Mouse (Mus musculus) MN1 (cell line): ENCODE data around the gene Bysl.
"Not testable (repeated sequence)": the region's sequence is repeated elsewhere in the genome, so short reads cannot be mapped to it uniquely, and the experiment has no call there.

Experiments
- DNase-seq: peaks from one replicate; pipeline ENCODE4 v3.0.0-alpha.2; 2016; ENCODE audit warnings: low spot score

Gene Bysl

DNA sequence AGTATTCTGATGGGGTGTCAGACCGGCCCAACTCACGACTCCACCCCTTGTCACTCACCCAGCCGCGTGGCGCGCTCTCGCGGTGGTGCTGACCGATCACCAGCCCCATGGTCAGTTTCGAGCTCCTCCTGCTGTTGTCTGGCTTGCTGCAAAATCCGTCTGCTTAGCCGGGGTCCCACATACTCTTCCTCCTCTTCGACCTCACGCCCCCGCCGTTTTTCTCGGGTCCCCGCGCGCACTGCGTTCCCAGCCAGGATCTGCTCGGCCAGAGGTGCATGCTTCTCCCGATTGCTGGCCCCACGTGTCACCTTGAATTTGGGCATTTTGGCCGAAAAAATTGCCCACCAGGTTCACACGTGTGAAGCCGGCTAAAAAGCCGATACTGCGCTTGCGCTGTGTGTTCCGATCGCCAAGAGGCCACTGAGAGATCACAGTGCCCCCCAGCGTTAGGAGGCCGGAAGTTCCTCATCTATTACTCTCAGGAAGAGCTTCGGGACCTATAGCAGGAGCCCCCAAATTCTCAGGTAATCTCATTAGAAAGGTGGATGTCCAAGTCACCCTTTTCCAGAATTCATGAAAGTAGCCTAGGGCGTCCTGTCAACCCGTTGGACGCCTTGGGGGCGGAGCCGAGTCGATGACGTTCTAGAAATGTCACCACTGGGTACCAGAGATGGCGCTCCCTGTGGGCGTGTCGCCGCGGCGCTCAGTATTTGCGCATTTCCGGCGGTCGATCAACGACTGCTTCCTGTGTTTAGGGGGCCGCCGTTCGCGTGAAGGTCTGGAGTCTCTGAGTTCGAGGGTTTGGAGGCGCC is at the start of gene Bysl, which contains the start of the genes Med20 and Gm20517:
Bysl (minus strand) TSS at position 644 of the 812 bp plus-strand sequence.
Med20 (plus strand) TSS at position 734 of the 812 bp plus-strand sequence.
Gm20517 (plus strand) TSS at position 741 of the 812 bp plus-strand sequence.
- DNase-seq = peak; percentile 99

GRCm38 (mm10) chr17:47658741-47659243 is 47.5 kb upstream of the Bysl start:
- DNase-seq = no peak

DNA sequence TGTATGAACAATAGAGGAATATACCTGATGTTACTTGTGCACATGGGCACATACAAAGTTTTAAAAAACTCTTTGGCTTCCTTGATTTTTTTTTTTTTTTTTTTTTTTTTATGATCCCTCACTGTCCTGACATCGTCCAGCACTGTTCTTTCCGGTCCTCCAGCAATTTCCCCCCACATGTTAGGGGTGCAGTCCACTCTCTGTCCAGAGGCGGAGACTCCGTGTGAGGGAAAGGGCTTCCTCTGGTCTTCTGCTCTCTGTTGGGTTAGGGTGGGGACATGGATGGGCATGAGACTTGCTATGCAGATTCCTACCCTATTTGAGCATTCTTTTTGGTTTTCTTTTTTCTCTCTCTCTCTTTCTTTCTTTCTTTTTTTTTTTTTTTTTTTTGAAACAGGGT is 46.6 kb upstream of the Bysl start:
- DNase-seq = no peak

GRCm38 (mm10) chr17:47655697-47656096 is 44.4 kb upstream of the Bysl start:
- DNase-seq = no peak

DNA sequence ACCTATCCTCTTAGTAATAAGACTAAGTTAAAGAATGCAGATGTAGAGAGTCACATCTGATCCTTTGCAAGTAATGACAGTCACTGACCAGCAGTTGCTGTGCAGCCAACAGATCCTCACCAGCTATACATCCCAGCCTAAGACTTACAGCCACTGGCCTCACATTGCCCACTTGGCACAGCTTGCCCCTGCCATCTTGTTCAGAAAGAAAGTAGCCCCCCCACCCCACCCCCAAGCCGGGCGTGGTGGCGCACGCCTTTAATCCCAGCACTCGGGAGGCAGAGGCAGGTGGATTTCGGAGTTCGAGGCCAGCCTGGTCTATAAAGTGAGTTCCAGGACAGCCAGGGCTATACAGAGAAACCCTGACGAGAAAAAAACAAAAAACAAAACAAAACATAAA is 43.1 kb upstream of the Bysl start:
- not testable (repeated sequence) for DNase-seq

DNA sequence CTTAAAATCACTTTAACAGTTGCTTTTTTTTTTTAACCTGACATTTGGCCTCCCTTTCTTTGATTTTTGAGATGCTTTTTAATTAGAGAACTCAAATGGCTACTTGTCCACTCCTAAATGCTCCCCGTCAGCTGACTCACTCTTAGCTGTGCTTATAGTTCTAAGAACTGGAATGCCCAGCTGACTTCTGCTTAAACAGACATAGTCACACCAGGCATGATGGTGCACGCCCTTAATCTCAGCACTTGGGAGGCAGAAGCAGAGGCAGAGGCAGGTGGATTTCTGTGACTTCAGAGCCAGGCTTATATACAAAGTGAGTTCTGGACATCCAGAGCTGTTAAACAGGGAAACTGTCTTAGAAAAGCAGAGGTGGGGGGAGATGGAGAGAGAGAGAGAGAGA is 40.7 kb upstream of the Bysl start:
- DNase-seq = no peak

DNA sequence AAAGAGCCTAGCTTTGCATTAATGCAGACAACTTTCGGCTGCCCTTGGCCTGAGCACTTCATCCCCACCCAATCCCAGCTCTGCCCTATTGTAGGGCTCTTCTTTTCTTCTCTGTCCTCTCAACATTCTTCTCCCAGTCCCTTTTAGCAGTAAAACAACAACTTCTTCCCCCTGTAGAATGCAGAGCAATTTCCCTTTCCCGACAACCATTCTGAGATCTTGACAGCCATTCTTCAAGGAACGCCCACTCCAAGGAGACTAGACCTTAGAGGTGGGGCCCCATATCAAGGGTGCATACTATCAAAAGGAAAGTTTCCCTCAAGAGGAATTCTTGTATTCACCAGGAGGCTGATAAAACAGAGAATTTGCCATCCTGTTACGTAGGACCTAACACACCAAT is 37.7 kb upstream of the Bysl start:
- DNase-seq = no peak

- peak; percentile 53 for DNase-seq
These were observed 35.4 kb upstream of the Bysl start for GRCm38 (mm10) chr17:47646683-47647082.

GRCm38 (mm10) chr17:47642992-47643391 is 31.7 kb upstream of the Bysl start:
- no peak for DNase-seq

DNA sequence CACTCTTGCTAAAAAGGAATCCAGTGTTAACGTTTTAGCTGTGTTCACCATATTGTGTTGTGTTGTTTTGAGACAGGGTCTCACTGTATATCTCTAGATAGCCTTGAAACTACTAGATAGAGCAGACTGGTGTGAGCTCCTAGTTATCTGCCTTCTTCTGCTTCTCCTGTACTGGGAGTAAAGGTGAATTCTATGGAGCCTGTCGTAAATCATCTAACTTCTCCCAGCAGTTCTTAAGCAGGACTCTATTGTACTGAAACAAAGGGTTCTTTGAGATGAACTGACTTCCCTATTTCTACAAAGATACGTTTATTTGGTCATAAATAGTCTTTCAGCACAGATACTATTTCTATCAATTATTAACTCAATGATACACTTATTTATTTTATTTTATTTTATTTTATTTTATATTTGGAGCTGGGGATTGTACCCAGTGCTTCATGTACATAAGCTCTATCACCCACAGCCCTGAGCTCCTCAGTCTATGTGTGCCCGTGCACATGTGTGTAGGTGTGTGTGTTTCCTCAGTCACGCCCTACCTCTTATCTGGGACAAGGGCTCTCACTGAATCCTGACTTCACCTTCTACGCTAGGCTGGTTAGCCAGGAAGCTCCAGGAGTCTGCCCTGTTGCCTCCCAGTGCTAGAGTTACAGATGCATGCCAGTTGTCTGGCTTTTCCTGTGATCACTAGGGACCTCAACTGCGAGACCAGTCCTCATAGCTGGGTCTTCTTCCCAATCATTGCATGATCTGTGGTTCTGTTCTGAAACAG is 22.9 kb upstream of the Bysl start:
- DNase-seq = no peak

- no peak for DNase-seq
These were observed 21.0 kb upstream of the Bysl start for GRCm38 (mm10) chr17:47632181-47632840.

- DNase-seq = no peak
These were observed 19.4 kb upstream of the Bysl start, which contains the start of gene Usp49 for GRCm38 (mm10) chr17:47630678-47631065. Gene Usp49 (plus strand): TSS chr17:47630690.

DNA sequence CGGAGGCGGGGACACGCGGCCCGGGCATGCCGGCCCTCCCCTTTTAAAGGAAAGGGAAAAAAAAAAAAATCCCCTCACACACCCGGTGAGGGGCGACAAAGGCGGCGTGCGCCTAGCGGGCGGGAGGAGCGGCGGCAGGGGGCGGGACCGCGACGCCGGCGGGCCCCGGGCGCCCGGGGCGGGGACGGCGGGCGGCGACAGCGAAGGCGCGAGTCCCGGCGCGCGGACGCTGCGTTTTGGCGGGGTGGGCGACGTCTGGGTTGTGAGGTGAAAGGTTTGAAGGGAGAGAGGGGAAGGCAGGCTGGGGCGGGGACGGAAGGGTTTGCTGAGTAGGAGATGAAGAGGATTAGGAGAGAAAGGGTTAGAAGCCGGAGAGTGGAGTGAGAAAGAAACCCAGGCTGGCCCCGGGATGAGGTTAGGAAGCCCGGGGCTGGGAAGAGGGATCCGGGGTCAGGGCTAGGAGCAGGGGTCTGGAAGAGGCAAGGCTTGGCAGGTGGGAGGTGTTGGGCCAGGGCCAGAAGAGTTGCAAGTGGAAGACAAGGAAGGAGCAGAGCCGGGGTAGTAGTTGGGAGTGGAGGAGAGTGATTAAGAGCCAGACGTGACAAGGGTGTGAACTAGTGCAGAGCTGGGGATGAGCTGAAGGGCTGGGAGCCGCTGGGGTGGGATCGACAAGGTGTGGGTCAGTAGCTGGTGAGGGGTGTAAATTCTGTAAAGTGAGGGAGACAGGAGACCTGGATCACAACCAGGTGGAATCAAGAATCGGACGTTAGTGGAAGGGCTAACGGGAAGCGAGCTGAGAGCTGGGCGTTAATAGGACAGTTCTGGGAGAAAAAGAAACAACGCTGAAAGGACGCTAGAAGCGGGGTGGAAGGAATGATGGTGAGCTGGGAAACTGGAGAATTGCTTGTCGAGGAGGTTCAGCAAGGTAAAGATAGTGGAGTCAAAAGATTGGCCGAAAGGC is 18.7 kb upstream of the Bysl start:
- DNase-seq = peak; percentile 53

GRCm38 (mm10) chr17:47628851-47629676 is 17.8 kb upstream of the Bysl start:
- DNase-seq = peak; percentile 98

- DNase-seq = no peak
These were observed 16.5 kb upstream of the Bysl start for GRCm38 (mm10) chr17:47627791-47628190.

- no peak for DNase-seq
These were observed 14.7 kb upstream of the Bysl start for GRCm38 (mm10) chr17:47626031-47626430.

GRCm38 (mm10) chr17:47625088-47625487 is 13.8 kb upstream of the Bysl start:
- no peak for DNase-seq

DNA sequence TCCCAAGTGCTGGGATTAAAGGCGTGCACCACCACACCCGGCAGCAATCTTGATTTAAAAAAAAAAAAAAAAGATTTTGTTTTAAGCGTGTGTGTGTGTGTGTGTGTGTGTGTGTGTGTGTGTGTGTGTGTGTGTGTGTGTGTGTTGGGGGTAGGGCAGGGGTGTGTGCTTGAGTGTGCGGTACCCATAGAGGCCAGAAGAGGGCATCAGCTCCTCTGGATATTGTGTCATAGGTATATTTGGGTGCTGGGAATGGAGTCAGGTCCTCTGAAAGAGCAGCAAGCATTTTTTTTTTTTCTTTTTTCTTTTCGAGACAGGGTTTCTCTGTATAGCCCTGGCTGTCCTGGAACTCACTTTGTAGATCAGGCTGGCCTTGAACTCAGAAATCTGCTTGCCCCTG is 13.3 kb upstream of the Bysl start:
- not testable (repeated sequence) for DNase-seq

DNA sequence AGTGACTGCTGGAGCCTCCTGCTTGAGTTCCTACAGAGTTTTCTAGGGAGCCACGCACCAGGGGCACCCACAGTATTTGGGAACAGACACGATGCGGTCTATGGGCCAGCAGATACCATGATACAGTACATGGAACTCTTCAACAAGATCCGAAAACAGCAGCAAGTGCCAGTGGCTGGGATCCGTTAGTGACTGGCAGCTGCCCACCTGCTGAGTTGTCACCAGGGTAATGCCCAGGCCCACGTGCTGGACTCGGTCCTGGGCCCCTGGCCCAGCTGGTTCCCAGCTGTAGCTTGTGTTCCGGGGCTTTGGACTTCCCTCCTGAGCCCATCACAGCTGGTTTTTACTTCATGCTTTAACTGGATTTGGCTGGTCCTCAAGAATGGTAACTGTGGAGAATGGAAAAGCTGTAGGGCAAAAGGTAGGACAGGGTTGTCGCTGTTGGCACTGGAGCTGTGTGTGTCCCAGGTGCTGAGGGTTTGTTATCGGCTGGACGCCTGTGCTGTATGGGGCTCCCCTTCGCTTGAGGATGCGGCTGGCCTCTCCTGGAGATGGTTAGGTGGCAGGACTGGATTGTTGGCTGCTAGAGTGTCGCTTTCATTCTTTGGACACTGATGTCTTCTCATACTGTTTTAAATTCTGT is 11.7 kb upstream of the Bysl start:
- DNase-seq = no peak
